Comparison of ENCODE assay signal across 15 mouse cellular contexts in genomic region chr19:6281122-6282020, GRCm38 (mm10). TPM values are rescaled to one million over a fixed set of nuclear protein-coding genes. Genes with fewer than 3 reads are reported as not detected.
DNase-seq lines count a peak whose midpoint lies in the region; ATAC-seq and TF ChIP-seq lines count a peak whose summit lies in the region.
"Had no signal": no experiment of that assay in that cellular context is flagged by ENCODE, and none has a peak within 500 bp of the region (broad histone marks: within the 10 kb centered on the region; RNA-seq: fewer than 3 reads in every experiment).

No protein-coding gene starts in this region.

- DNase-seq in heart, adult 2 months: no peak
- DNase-seq in heart, postnatal 10 days: no peak
- peak; percentile 15 for DNase-seq in stomach, postnatal 0 days (ENCODE audit: low spot score)
- no peak for DNase-seq in lung, adult 18-20 months
- DNase-seq: cerebellum, postnatal 25 days; kidney, postnatal 4 days; lung, postnatal 36 days; thymus, adult 18-20 months had no signal

- H3K9me3 ChIP-seq in megakaryocyte, embryonic 14.5 days: no peaks in the 10 kb centered on the region
- no peaks in the 10 kb centered on the region for H3K9me3 ChIP-seq in intestine, embryonic 16.5 days (ENCODE audit: control insufficient read depth, low read length)
- no peaks in the 10 kb centered on the region for H3K9me3 ChIP-seq in stomach, postnatal 0 days (ENCODE audit: control insufficient read depth, low read length)
- H3K9me3 ChIP-seq: limb, embryonic 15.5 days; midbrain, embryonic 15.5 days had no signal

- H3K4me3 ChIP-seq in heart, adult 2 months: peak overlapping the region; percentile 92; the same call in 1 of the 2 replicates
- peak overlapping the region; percentile 100 for H3K4me3 ChIP-seq in megakaryocyte, embryonic 14.5 days (replicated peaks)
- no peak overlapping the region for H3K4me3 ChIP-seq in intestine, embryonic 16.5 days (ENCODE audit: low read length)
- no peak overlapping the region for H3K4me3 ChIP-seq in stomach, postnatal 0 days (ENCODE audit: low read depth, low read length)
- H3K4me3 ChIP-seq: limb, embryonic 15.5 days; midbrain, embryonic 15.5 days had no signal

- no peak for TF ChIP-seq CTCF in heart, adult 2 months (IDR thresholded peaks at IDR 0.05)
- no peak for TF ChIP-seq CTCF in stomach, postnatal 0 days (IDR thresholded peaks at IDR 0.05; ENCODE audit: low read depth)

- ATAC-seq in megakaryocyte, adult 5-6 weeks (ENCODE audit: poor library complexity, severe bottlenecking): no peak
- ATAC-seq in intestine, embryonic 16.5 days: no peak
- ATAC-seq in stomach, postnatal 0 days (ENCODE audit: low FRiP score, low TSS enrichment): no peak
- ATAC-seq in erythroblast, adult 5-6 weeks (replicated peaks; ENCODE audit: low FRiP score, poor library complexity, severe bottlenecking): no peak
- ATAC-seq: midbrain, embryonic 15.5 days had no signal

- H3K4me1 ChIP-seq in heart, adult 2 months (ENCODE audit: control insufficient read depth, insufficient read depth, low read length): peaks cover 40% of the 10 kb centered on the region
- H3K4me1 ChIP-seq in megakaryocyte, embryonic 14.5 days: peaks cover 84% of the 10 kb centered on the region
- peaks cover 59% of the 10 kb centered on the region for H3K4me1 ChIP-seq in intestine, embryonic 16.5 days (ENCODE audit: control insufficient read depth, insufficient read depth, low read length)
- peaks cover 9% of the 10 kb centered on the region for H3K4me1 ChIP-seq in stomach, postnatal 0 days (replicated peaks; ENCODE audit: control insufficient read depth, insufficient read depth)

- H3K36me3 ChIP-seq in heart, adult 2 months (ENCODE audit: control insufficient read depth, insufficient read depth, low read length): peaks cover 55% of the 10 kb centered on the region
- peaks cover 86% of the 10 kb centered on the region for H3K36me3 ChIP-seq in megakaryocyte, embryonic 14.5 days (replicated peaks; ENCODE audit: low read length)
- H3K36me3 ChIP-seq in intestine, embryonic 16.5 days (ENCODE audit: control insufficient read depth, insufficient read depth, low read length): 0 out of 2 replicates have a peak, but pooled peaks cover 4% of the 10 kb centered on the region
- H3K36me3 ChIP-seq in stomach, postnatal 0 days (ENCODE audit: control insufficient read depth, insufficient read depth, low read length): peaks cover 12% of the 10 kb centered on the region; the same call in 1 of the 2 replicates

- 0 out of 2 replicates have a peak overlapping the region, but pooled peaks have one; percentile 14 for H3K9ac ChIP-seq in heart, adult 2 months (ENCODE audit: low read depth, low read length)
- peak overlapping the region; percentile 13; the same call in 1 of the 2 replicates for H3K9ac ChIP-seq in intestine, embryonic 16.5 days (ENCODE audit: low read depth, low read length)
- H3K9ac ChIP-seq in stomach, postnatal 0 days (ENCODE audit: low read length): no peak overlapping the region
- H3K9ac ChIP-seq: hindbrain, embryonic 14.5 days; limb, embryonic 15.5 days; midbrain, embryonic 15.5 days had no signal

- TF ChIP-seq POLR2A in heart, adult 2 months (IDR thresholded peaks at IDR 0.05; ENCODE audit: insufficient read depth, low read depth, low read length): no peak

- H3K79me2 ChIP-seq in heart, adult 2 months (replicated peaks; ENCODE audit: control insufficient read depth, insufficient read depth, low read length): peaks cover 3% of the 10 kb centered on the region

- H3K4me2 ChIP-seq in intestine, embryonic 16.5 days (ENCODE audit: low read depth, low read length): 0 out of 2 replicates have a peak overlapping the region, but pooled peaks have one; percentile 2
- H3K4me2 ChIP-seq in stomach, postnatal 0 days (replicated peaks; ENCODE audit: low read depth): no peak overlapping the region
- H3K4me2 ChIP-seq: hindbrain, embryonic 14.5 days; limb, embryonic 15.5 days; midbrain, embryonic 15.5 days had no signal

- peak overlapping the region; percentile 98 for H3K27ac ChIP-seq in heart, adult 2 months
- peak overlapping the region; percentile 40 for H3K27ac ChIP-seq in intestine, embryonic 16.5 days (ENCODE audit: low read length)
- no peak overlapping the region for H3K27ac ChIP-seq in stomach, postnatal 0 days (replicated peaks)
- H3K27ac ChIP-seq: hindbrain, embryonic 14.5 days; limb, embryonic 15.5 days; midbrain, embryonic 15.5 days had no signal

- intact Hi-C loops in heart, adult 2 months (cut with DNase I): no loop called here
- intact Hi-C loops in heart, postnatal 10 days (cut with DNase I): loop anchor here (2.0 kb wide), 1 partner anchor 19 kb away; no protein-coding TSS in a partner anchor

- no peak for TF ChIP-seq EP300 in heart, adult 2 months (IDR thresholded peaks at IDR 0.05; ENCODE audit: insufficient read depth, low read depth, low read length)
- TF ChIP-seq EP300 in stomach, postnatal 0 days (optimal IDR thresholded peaks at IDR 0.05): no peak

- no peaks in the 10 kb centered on the region for H3K27me3 ChIP-seq in heart, adult 2 months (ENCODE audit: control insufficient read depth, insufficient read depth, low read length)
- H3K27me3 ChIP-seq in megakaryocyte, embryonic 14.5 days (replicated peaks): no peaks in the 10 kb centered on the region
- no peaks in the 10 kb centered on the region for H3K27me3 ChIP-seq in intestine, embryonic 16.5 days (replicated peaks; ENCODE audit: control insufficient read depth, insufficient read depth, low read length)
- H3K27me3 ChIP-seq in stomach, postnatal 0 days (ENCODE audit: control insufficient read depth, insufficient read depth, low read length): no peaks in the 10 kb centered on the region
- H3K27me3 ChIP-seq: limb, embryonic 15.5 days; midbrain, embryonic 15.5 days had no signal

- 63% methylated on average over 14 of the region's 14 CpGs for WGBS in heart, adult 2 months
- 71% methylated on average over 14 of the region's 14 CpGs for WGBS in intestine, embryonic 16.5 days
- 71% methylated on average over 14 of the region's 14 CpGs for WGBS in stomach, postnatal 0 days

RNA-seq across cellular contexts. Expression of gene Ehd1, which starts 4.8 kb away (rescaled TPM):
- 100 to 1,000 TPM in 1 of 2 experiments, 10 to 100 TPM in 1; 98.0 to 120 TPM for total RNA-seq in heart, adult 2 months (2021)
- polyA plus RNA-seq in heart, adult 2 months (2012; rRNA removed): 111 and 142 TPM in 2 replicates
- total RNA-seq in heart, postnatal 10 days (2021): 100 to 1,000 TPM; 129 to 181 TPM
- 474 and 728 TPM in 2 replicates for polyA plus RNA-seq in megakaryocyte, embryonic 14.5 days (2012; ENCODE audit: insufficient read depth, low replicate concordance)
- total RNA-seq in megakaryocyte, adult 5-6 weeks (2015): 19.3 and 27.1 TPM in 2 replicates
- total RNA-seq in megakaryocyte, adult 5-6 weeks (2017): 24.0 and 34.8 TPM in 2 replicates
- polyA plus RNA-seq in intestine, embryonic 16.5 days (2015; fragmentation: Nextera tagmentation; extraction: Ambion mirVana): 135 and 158 TPM in 2 replicates
- polyA plus RNA-seq in stomach, postnatal 0 days (2015; fragmentation: Nextera tagmentation; extraction: Ambion mirVana): 62.0 and 63.8 TPM in 2 replicates
- 12.7 and 13.2 TPM in 2 replicates for total RNA-seq in erythroblast, adult 5-6 weeks (2015; ENCODE audit: low replicate concordance)
- total RNA-seq in erythroblast, adult 5-6 weeks (2017; ENCODE audit: low replicate concordance): 25.8 and 25.9 TPM in 2 replicates

RNA-seq across cellular contexts. Expression of gene Cdc42bpg, which starts 24.9 kb away (rescaled TPM):
- 10 to 100 TPM; 11.7 to 13.9 TPM for total RNA-seq in heart, adult 2 months (2021)
- polyA plus RNA-seq in heart, adult 2 months (2012; rRNA removed): 7.0 and 7.7 TPM in 2 replicates
- total RNA-seq in heart, postnatal 10 days (2021): 1 to 10 TPM; 9.6 to 9.9 TPM
- polyA plus RNA-seq in megakaryocyte, embryonic 14.5 days (2012; ENCODE audit: insufficient read depth, low replicate concordance): 4.8 and 6.6 TPM in 2 replicates
- total RNA-seq in megakaryocyte, adult 5-6 weeks (2015): 0.56 and 0.68 TPM in 2 replicates
- total RNA-seq in megakaryocyte, adult 5-6 weeks (2017): 0.88 and 1.3 TPM in 2 replicates
- polyA plus RNA-seq in intestine, embryonic 16.5 days (2015; fragmentation: Nextera tagmentation; extraction: Ambion mirVana): 1.2 and 1.5 TPM in 2 replicates
- 1.3 and 1.9 TPM in 2 replicates for polyA plus RNA-seq in stomach, postnatal 0 days (2015; fragmentation: Nextera tagmentation; extraction: Ambion mirVana)
- total RNA-seq in erythroblast, adult 5-6 weeks (2015; ENCODE audit: low replicate concordance): 0.21 TPM in 1 of 2 replicates, not detected in the other
- 0.17 and 0.70 TPM in 2 replicates for total RNA-seq in erythroblast, adult 5-6 weeks (2017; ENCODE audit: low replicate concordance)

RNA-seq across cellular contexts. Expression of gene Atg2a, which starts 39.9 kb away (rescaled TPM):
- 10 to 100 TPM; 20.5 to 24.5 TPM for total RNA-seq in heart, adult 2 months (2021)
- polyA plus RNA-seq in heart, adult 2 months (2012; rRNA removed): 26.3 and 26.7 TPM in 2 replicates
- 10 to 100 TPM; 17.7 to 19.0 TPM for total RNA-seq in heart, postnatal 10 days (2021)
- polyA plus RNA-seq in megakaryocyte, embryonic 14.5 days (2012; ENCODE audit: insufficient read depth, low replicate concordance): 34.7 and 62.6 TPM in 2 replicates
- 9.8 and 10.1 TPM in 2 replicates for total RNA-seq in megakaryocyte, adult 5-6 weeks (2015)
- 8.5 and 10.3 TPM in 2 replicates for total RNA-seq in megakaryocyte, adult 5-6 weeks (2017)
- 7.4 and 8.4 TPM in 2 replicates for polyA plus RNA-seq in intestine, embryonic 16.5 days (2015; fragmentation: Nextera tagmentation; extraction: Ambion mirVana)
- 4.8 and 6.0 TPM in 2 replicates for polyA plus RNA-seq in stomach, postnatal 0 days (2015; fragmentation: Nextera tagmentation; extraction: Ambion mirVana)
- 32.4 and 33.4 TPM in 2 replicates for total RNA-seq in erythroblast, adult 5-6 weeks (2015; ENCODE audit: low replicate concordance)
- 32.2 and 39.0 TPM in 2 replicates for total RNA-seq in erythroblast, adult 5-6 weeks (2017; ENCODE audit: low replicate concordance)

RNA-seq across cellular contexts. Expression of gene Ppp2r5b, which starts 45.7 kb away (rescaled TPM):
- 10 to 100 TPM; 34.8 to 35.1 TPM for total RNA-seq in heart, adult 2 months (2021)
- 36.8 and 40.6 TPM in 2 replicates for polyA plus RNA-seq in heart, adult 2 months (2012; rRNA removed)
- 10 to 100 TPM; 30.7 to 31.7 TPM for total RNA-seq in heart, postnatal 10 days (2021)
- polyA plus RNA-seq in megakaryocyte, embryonic 14.5 days (2012; ENCODE audit: insufficient read depth, low replicate concordance): 26.0 and 29.6 TPM in 2 replicates
- 5.1 and 5.7 TPM in 2 replicates for total RNA-seq in megakaryocyte, adult 5-6 weeks (2015)
- 3.5 and 6.7 TPM in 2 replicates for total RNA-seq in megakaryocyte, adult 5-6 weeks (2017)
- polyA plus RNA-seq in intestine, embryonic 16.5 days (2015; fragmentation: Nextera tagmentation; extraction: Ambion mirVana): 21.0 and 23.5 TPM in 2 replicates
- polyA plus RNA-seq in stomach, postnatal 0 days (2015; fragmentation: Nextera tagmentation; extraction: Ambion mirVana): 14.7 and 15.0 TPM in 2 replicates
- 45.5 and 51.0 TPM in 2 replicates for total RNA-seq in erythroblast, adult 5-6 weeks (2015; ENCODE audit: low replicate concordance)
- total RNA-seq in erythroblast, adult 5-6 weeks (2017; ENCODE audit: low replicate concordance): 117 and 295 TPM in 2 replicates

RNA-seq across cellular contexts. Expression of gene Men1, which starts 53.4 kb away (rescaled TPM):
- 10 to 100 TPM; 13.9 to 14.0 TPM for total RNA-seq in heart, adult 2 months (2021)
- 19.4 and 19.6 TPM in 2 replicates for polyA plus RNA-seq in heart, adult 2 months (2012; rRNA removed)
- 10 to 100 TPM; 18.6 to 21.8 TPM for total RNA-seq in heart, postnatal 10 days (2021)
- 70.2 and 174 TPM in 2 replicates for polyA plus RNA-seq in megakaryocyte, embryonic 14.5 days (2012; ENCODE audit: insufficient read depth, low replicate concordance)
- total RNA-seq in megakaryocyte, adult 5-6 weeks (2015): 15.1 and 16.6 TPM in 2 replicates
- total RNA-seq in megakaryocyte, adult 5-6 weeks (2017): 19.2 and 20.7 TPM in 2 replicates
- polyA plus RNA-seq in intestine, embryonic 16.5 days (2015; fragmentation: Nextera tagmentation; extraction: Ambion mirVana): 61.3 and 61.4 TPM in 2 replicates
- 27.1 and 27.9 TPM in 2 replicates for polyA plus RNA-seq in stomach, postnatal 0 days (2015; fragmentation: Nextera tagmentation; extraction: Ambion mirVana)
- total RNA-seq in erythroblast, adult 5-6 weeks (2015; ENCODE audit: low replicate concordance): 6.0 and 7.3 TPM in 2 replicates
- 2.5 and 9.6 TPM in 2 replicates for total RNA-seq in erythroblast, adult 5-6 weeks (2017; ENCODE audit: low replicate concordance)

Comparison
In these comparisons a context has a peak if more than half of its experiments do, and no peak if none do; other contexts are left out.
1. H3K4me3 ChIP-seq: peak in heart, adult 2 months (single experiment) and megakaryocyte, embryonic 14.5 days (single experiment); none in intestine, embryonic 16.5 days (single experiment) and stomach, postnatal 0 days (single experiment).
2. RNA of gene Cdc42bpg, which starts 24.9 kb away (total RNA-seq): 11.7 to 13.9 TPM in heart, adult 2 months and 9.6 to 9.9 TPM in heart, postnatal 10 days; 0.56 to 1.3 TPM in megakaryocyte, adult 5-6 weeks and 0.17 to 0.70 TPM in erythroblast, adult 5-6 weeks; every median in the first group is over 4 times any median in the second.